Mouse (Mus musculus): ENCODE data around the gene 1700003H04Rik. TPM values are rescaled to one million over a fixed set of nuclear protein-coding genes. Genes with fewer than 3 reads are reported as not detected.

The 1700003H04Rik gene
- polyA plus RNA-seq (2015; fragmentation: Nextera tagmentation; extraction: Ambion mirVana): not detected in 2 replicates

GRCm38 (mm10) chr3:124581001-124581400, at the start of gene 1700003H04Rik:
Gene 1700003H04Rik (minus strand): TSS chr3:124581101.
- H3K4me3 ChIP-seq: no peak within 1 kb of the TSS
- no peak within 1 kb of the TSS for H3K4me2 ChIP-seq
- no peaks in the 10 kb centered on the region for H3K27me3 ChIP-seq
- no peak within 1 kb of the TSS for H3K27ac ChIP-seq
- ATAC-seq (ENCODE audit: insufficient number of reproducible peaks, insufficient read depth, low FRiP score, low TSS enrichment, low read depth): no peak
- H3K9me3 ChIP-seq: no peaks in the 10 kb centered on the region
- H3K36me3 ChIP-seq: no peaks in the 10 kb centered on the region
- no peaks in the 10 kb centered on the region for H3K4me1 ChIP-seq
- no peak within 1 kb of the TSS for H3K9ac ChIP-seq

- Histone ChIP-seq H3K27me3 (no peaks in the 10 kb centered on the region), H3K36me3 (no peaks in the 10 kb centered on the region), H3K9ac (no peak overlapping the region), H3K4me2 (no peak overlapping the region), H3K4me3 (no peak overlapping the region), H3K27ac (no peak overlapping the region), H3K4me1 (no peaks in the 10 kb centered on the region), H3K9me3 (no peaks in the 10 kb centered on the region)
- ATAC-seq (ENCODE audit: insufficient number of reproducible peaks, insufficient read depth, low FRiP score, low TSS enrichment, low read depth): no peak
- WGBS: 72% methylated on average over 3 of the region's 3 CpGs
These were observed 42.1 kb upstream of the 1700003H04Rik start for GRCm38 (mm10) chr3:124623031-124623430.

GRCm38 (mm10) chr3:124613287-124613686, 32.4 kb upstream of the 1700003H04Rik start:
- Histone ChIP-seq H3K4me1 (no peaks in the 10 kb centered on the region), H3K27ac (no peak overlapping the region), H3K9ac (no peak overlapping the region), H3K27me3 (no peaks in the 10 kb centered on the region), H3K4me2 (no peak overlapping the region), H3K4me3 (no peak overlapping the region), H3K9me3 (no peaks in the 10 kb centered on the region), H3K36me3 (no peaks in the 10 kb centered on the region)
- ATAC-seq (ENCODE audit: insufficient number of reproducible peaks, insufficient read depth, low FRiP score, low TSS enrichment, low read depth): no peak
- 27% methylated on average over 1 of the region's 1 CpGs for WGBS

GRCm38 (mm10) chr3:124609956-124610355, 29.1 kb upstream of the 1700003H04Rik start:
- Histone ChIP-seq H3K27me3 (no peaks in the 10 kb centered on the region), H3K4me1 (no peaks in the 10 kb centered on the region), H3K4me3 (no peak overlapping the region), H3K36me3 (no peaks in the 10 kb centered on the region), H3K9ac (no peak overlapping the region), H3K27ac (no peak overlapping the region), H3K4me2 (no peak overlapping the region), H3K9me3 (no peaks in the 10 kb centered on the region)
- no peak for ATAC-seq (ENCODE audit: insufficient number of reproducible peaks, insufficient read depth, low FRiP score, low TSS enrichment, low read depth)

GRCm38 (mm10) chr3:124606021-124606517, 25.2 kb upstream of the 1700003H04Rik start:
- no peak for ATAC-seq (ENCODE audit: insufficient number of reproducible peaks, insufficient read depth, low FRiP score, low TSS enrichment, low read depth)
- Histone ChIP-seq H3K9ac (no peak overlapping the region), H3K4me3 (no peak overlapping the region), H3K36me3 (no peaks in the 10 kb centered on the region), H3K4me1 (no peaks in the 10 kb centered on the region), H3K4me2 (no peak overlapping the region), H3K27ac (no peak overlapping the region), H3K27me3 (no peaks in the 10 kb centered on the region), H3K9me3 (no peaks in the 10 kb centered on the region)

GRCm38 (mm10) chr3:124605518-124605917, 24.6 kb upstream of the 1700003H04Rik start:
- no peak overlapping the region for H3K9ac ChIP-seq
- H3K9me3 ChIP-seq: no peaks in the 10 kb centered on the region
- H3K4me2 ChIP-seq: no peak overlapping the region
- H3K27ac ChIP-seq: no peak overlapping the region
- no peak for ATAC-seq (ENCODE audit: insufficient number of reproducible peaks, insufficient read depth, low FRiP score, low TSS enrichment, low read depth)
- no peaks in the 10 kb centered on the region for H3K36me3 ChIP-seq
- H3K4me1 ChIP-seq: no peaks in the 10 kb centered on the region
- H3K27me3 ChIP-seq: no peaks in the 10 kb centered on the region
- WGBS: 73% methylated on average over 1 of the region's 1 CpGs
- no peak overlapping the region for H3K4me3 ChIP-seq

- no peak for ATAC-seq (ENCODE audit: insufficient number of reproducible peaks, insufficient read depth, low FRiP score, low TSS enrichment, low read depth)
- Histone ChIP-seq H3K4me2 (no peak overlapping the region), H3K36me3 (no peaks in the 10 kb centered on the region)
These were observed 16.9 kb upstream of the 1700003H04Rik start for GRCm38 (mm10) chr3:124597789-124598188.

GRCm38 (mm10) chr3:124587534-124587933, 6.6 kb upstream of the 1700003H04Rik start:
- H3K9me3 ChIP-seq: no peaks in the 10 kb centered on the region
- no peaks in the 10 kb centered on the region for H3K36me3 ChIP-seq
- H3K4me1 ChIP-seq: no peaks in the 10 kb centered on the region
- no peaks in the 10 kb centered on the region for H3K27me3 ChIP-seq
- ATAC-seq (ENCODE audit: insufficient number of reproducible peaks, insufficient read depth, low FRiP score, low TSS enrichment, low read depth): no peak
- no peak overlapping the region for H3K4me3 ChIP-seq
- H3K9ac ChIP-seq: no peak overlapping the region
- no peak overlapping the region for H3K27ac ChIP-seq
- 13% methylated on average over 3 of the region's 3 CpGs for WGBS
- no peak overlapping the region for H3K4me2 ChIP-seq

More at GRCm38 (mm10) chr3:124597789-124598188, 16.9 kb upstream of the 1700003H04Rik start:
- Histone ChIP-seq H3K9ac (no peak overlapping the region), H3K4me1 (no peaks in the 10 kb centered on the region), H3K4me3 (no peak overlapping the region), H3K9me3 (no peaks in the 10 kb centered on the region), H3K27ac (no peak overlapping the region), H3K27me3 (no peaks in the 10 kb centered on the region)

- H3K4me1 ChIP-seq: no peaks in the 10 kb centered on the region
- no peaks in the 10 kb centered on the region for H3K9me3 ChIP-seq
- H3K4me2 ChIP-seq: no peak overlapping the region
- H3K36me3 ChIP-seq: no peaks in the 10 kb centered on the region
- H3K27me3 ChIP-seq: no peaks in the 10 kb centered on the region
- H3K9ac ChIP-seq: no peak overlapping the region
- no peak overlapping the region for H3K27ac ChIP-seq
- no peak for ATAC-seq (ENCODE audit: insufficient number of reproducible peaks, insufficient read depth, low FRiP score, low TSS enrichment, low read depth)
- no peak overlapping the region for H3K4me3 ChIP-seq
- WGBS: 70% methylated on average over 2 of the region's 2 CpGs
These were observed 4.9 kb upstream of the 1700003H04Rik start for GRCm38 (mm10) chr3:124585761-124586160.

- H3K36me3 ChIP-seq: no peaks in the 10 kb centered on the region
- no peaks in the 10 kb centered on the region for H3K4me1 ChIP-seq
- 85% methylated on average over 2 of the region's 2 CpGs for WGBS
- no peaks in the 10 kb centered on the region for H3K9me3 ChIP-seq
- no peak overlapping the region for H3K4me3 ChIP-seq
- H3K9ac ChIP-seq: no peak overlapping the region
- no peak overlapping the region for H3K4me2 ChIP-seq
- H3K27me3 ChIP-seq: no peaks in the 10 kb centered on the region
- H3K27ac ChIP-seq: no peak overlapping the region
- no peak for ATAC-seq (ENCODE audit: insufficient number of reproducible peaks, insufficient read depth, low FRiP score, low TSS enrichment, low read depth)
These were observed 23.6 kb downstream of the 1700003H04Rik start for GRCm38 (mm10) chr3:124557317-124557716.

- H3K27ac ChIP-seq: no peak overlapping the region
- H3K4me2 ChIP-seq: no peak overlapping the region
- H3K27me3 ChIP-seq: no peaks in the 10 kb centered on the region
- H3K4me3 ChIP-seq: no peak overlapping the region
- no peaks in the 10 kb centered on the region for H3K4me1 ChIP-seq
- H3K9me3 ChIP-seq: no peaks in the 10 kb centered on the region
- H3K36me3 ChIP-seq: no peaks in the 10 kb centered on the region
- ATAC-seq (ENCODE audit: insufficient number of reproducible peaks, insufficient read depth, low FRiP score, low TSS enrichment, low read depth): no peak
- H3K9ac ChIP-seq: no peak overlapping the region
These were observed 24.9 kb downstream of the 1700003H04Rik start for GRCm38 (mm10) chr3:124555963-124556362.

GRCm38 (mm10) chr3:124555092-124555491, 25.8 kb downstream of the 1700003H04Rik start:
- ATAC-seq (ENCODE audit: insufficient number of reproducible peaks, insufficient read depth, low FRiP score, low TSS enrichment, low read depth): no peak
- H3K36me3 ChIP-seq: no peaks in the 10 kb centered on the region
- WGBS: 78% methylated on average over 2 of the region's 2 CpGs
- no peaks in the 10 kb centered on the region for H3K4me1 ChIP-seq
- H3K9ac ChIP-seq: no peak overlapping the region
- no peak overlapping the region for H3K27ac ChIP-seq
- no peaks in the 10 kb centered on the region for H3K27me3 ChIP-seq
- no peak overlapping the region for H3K4me3 ChIP-seq
- no peaks in the 10 kb centered on the region for H3K9me3 ChIP-seq
- no peak overlapping the region for H3K4me2 ChIP-seq

GRCm38 (mm10) chr3:124548898-124549297, 32.0 kb downstream of the 1700003H04Rik start:
- no peak overlapping the region for H3K4me3 ChIP-seq
- no peak overlapping the region for H3K9ac ChIP-seq
- no peak overlapping the region for H3K4me2 ChIP-seq
- no peak for ATAC-seq (ENCODE audit: insufficient number of reproducible peaks, insufficient read depth, low FRiP score, low TSS enrichment, low read depth)
- no peak overlapping the region for H3K27ac ChIP-seq
- no peaks in the 10 kb centered on the region for H3K36me3 ChIP-seq
- H3K9me3 ChIP-seq: no peaks in the 10 kb centered on the region
- no peaks in the 10 kb centered on the region for H3K27me3 ChIP-seq
- 71% methylated on average over 10 of the region's 10 CpGs for whole genome bisulfite sequencing
- no peaks in the 10 kb centered on the region for H3K4me1 ChIP-seq

Data from embryonic facial prominence, embryonic 13.5 days (tissue).